Mouse (Mus musculus): ENCODE measurements around the gene Prkab1.

GRCm38 (mm10) chr5:116048321-116048720 lies 24.0 kb upstream of the Prkab1 start:
- TF ChIP-seq CTCF (IDR thresholded peaks at IDR 0.05; ENCODE audit: extremely low read depth, insufficient read depth, low read length), result no peak
- TF ChIP-seq POLR2A (IDR thresholded peaks at IDR 0.05; ENCODE audit: extremely low read depth, insufficient read depth, low read length), result no peak
